Mouse (Mus musculus): ENCODE measurements around the gene AW549877.

- TF ChIP-seq CTCF (IDR thresholded peaks at IDR 0.05; ENCODE audit: low read depth) (no peak), EP300 (IDR thresholded peaks at IDR 0.05; ENCODE audit: low read depth) (no peak)
Observed at GRCm38 (mm10) chr15:3982732-3983131, 12.8 kb downstream of the AW549877 start.

All from liver, embryonic 14.5 days (tissue).